Mouse (Mus musculus) skeletal muscle tissue, adult 2 months (tissue): ENCODE data around the gene Fcgr2b.

Experiments
- DNase-seq: peaks from one replicate; pipeline ENCODE4 v3.0.0-alpha.2; 2012; ENCODE audit warnings: low read depth, low spot score

Fcgr2b gene

DNA sequence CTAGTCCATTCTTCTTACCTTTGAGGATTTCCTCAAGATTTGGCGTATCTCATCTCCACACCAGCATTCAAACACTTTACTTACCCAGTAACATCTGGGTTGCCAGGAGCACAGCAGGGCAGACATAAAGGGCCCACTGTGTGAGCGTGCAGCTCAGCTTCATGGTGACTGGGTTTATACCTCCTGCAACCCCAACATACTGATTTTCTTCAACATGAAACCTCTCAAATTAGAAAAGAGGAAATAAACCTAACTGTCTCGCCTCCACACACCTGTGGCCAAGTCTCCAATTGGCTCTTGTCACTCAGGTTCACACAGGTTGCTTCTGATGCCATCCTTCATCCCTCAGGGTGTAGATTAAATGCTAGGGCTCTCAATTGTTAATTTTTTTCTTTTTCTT lies 49.0 kb downstream of the Fcgr2b start, which contains the start of gene Fcrla:
Gene Fcrla, minus strand, starts transcription at position 206 of the 400 bp plus-strand sequence.
- DNase-seq, result no peak

DNA sequence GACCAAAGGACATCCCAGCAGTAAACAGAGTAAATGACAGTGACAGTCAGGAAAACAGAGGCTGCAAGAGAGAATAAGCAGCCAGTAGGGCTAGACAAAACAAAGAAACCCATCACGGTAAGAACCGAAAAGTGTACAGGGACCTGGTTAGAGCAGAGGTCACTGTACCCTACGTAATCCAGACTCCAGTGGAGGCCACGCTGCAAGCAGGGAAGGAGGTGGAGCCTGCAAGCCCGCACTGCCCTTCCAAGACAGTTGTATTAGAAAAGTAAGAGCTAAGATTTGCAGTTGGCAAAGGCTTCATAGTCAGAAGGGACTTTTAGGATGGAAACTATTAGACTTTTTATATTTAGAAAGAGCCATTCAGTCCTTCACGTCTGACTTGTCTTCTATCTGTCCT lies 49.4 kb downstream of the Fcgr2b start:
- no peak for DNase-seq

DNA sequence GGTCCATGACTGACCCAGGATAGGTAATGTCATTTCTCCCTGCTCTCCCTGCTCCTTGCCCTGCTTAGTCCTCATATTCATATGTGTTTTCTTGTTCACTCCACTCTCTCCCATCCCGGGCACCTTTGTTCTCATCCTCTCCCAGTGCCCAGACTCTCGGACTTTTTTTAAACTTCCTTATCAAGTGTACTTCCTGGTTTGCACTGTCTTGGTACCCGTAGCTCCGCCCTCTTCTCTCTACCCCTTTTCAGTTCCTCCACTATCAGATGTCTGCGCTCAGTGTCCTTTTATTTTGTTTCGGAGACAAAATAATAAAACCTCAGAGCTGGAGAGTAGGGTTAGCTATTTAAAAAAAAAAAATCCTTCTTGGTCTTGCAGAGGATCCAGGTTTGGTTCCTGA lies 51.9 kb downstream of the Fcgr2b start:
- DNase-seq, result no peak

DNA sequence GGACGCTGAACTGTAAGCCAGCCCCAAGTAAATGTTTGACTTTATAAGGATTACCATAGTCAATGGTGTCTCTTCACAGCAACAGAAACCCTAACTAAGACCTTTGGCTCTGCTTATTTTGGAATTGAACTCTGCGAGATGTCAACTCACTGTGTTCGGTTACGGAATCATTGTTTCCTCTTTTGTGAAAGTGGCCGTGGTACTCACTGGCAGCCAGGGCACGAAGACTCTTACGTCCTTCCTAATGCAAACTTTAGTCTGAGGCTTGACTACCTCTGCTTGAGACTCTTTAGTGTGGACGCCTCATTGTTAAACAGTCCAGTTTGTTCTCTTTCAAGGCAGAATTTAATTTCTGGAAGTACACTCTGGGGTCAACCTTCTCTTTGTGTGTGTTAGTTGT lies 57.0 kb downstream of the Fcgr2b start:
- DNase-seq, result no peak

DNA sequence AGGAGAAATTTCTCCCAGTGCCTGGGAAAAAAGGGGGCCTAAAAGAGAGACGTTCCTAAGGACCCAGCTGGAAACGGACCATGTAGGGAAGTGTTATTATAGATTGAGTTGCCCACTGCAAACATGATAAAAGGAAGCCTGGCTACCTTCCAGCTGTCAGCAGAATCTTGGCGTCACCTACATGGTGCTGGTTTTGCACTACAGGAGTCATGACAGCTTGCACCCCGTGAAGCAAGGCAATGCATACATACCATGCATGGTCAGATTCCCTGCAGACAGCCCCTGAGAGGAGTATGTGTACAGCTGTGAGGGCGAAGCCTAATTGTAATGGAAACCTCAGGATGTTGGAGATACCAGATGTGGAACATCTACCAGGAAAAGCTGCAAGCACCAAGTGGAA lies 60.7 kb downstream of the Fcgr2b start:
- no peak for DNase-seq

DNA sequence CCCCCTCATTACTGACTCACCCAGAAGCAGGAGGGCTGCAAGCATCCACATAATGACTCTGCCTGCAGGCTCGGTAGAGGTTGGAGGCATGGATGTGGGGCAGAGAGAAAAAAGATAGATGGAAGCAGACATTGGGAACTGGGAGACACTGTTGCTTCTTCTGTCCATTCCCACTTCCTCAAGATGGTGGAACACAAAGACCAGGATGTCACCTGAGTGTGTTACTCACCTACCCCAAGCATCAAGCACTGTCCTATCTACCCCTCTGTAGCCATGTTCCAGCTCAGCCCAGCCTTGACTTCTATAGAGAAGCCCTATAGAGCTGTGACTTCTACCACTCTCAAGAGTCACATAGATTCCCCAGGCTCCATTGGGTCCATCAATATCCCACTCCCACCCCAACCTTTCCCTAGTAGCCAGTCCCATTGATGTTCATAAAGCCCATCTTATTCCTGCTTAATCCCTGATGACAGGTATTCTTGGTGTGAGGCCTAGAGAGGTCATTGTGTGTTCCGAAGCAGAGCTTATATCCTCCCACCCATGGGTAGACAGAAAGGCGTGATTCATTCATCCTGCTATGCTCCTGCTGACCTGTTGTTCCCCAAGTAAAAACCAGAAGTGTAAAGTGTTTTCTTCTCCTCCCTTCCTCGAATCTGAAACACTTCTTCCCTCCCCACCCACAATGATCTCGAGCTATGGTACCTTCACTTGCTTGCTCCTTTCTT lies 63.3 kb downstream of the Fcgr2b start, which contains the start of gene Fcrlb:
Gene Fcrlb, minus strand, starts transcription at position 51 of the 725 bp plus-strand sequence.
- no peak for DNase-seq

DNA sequence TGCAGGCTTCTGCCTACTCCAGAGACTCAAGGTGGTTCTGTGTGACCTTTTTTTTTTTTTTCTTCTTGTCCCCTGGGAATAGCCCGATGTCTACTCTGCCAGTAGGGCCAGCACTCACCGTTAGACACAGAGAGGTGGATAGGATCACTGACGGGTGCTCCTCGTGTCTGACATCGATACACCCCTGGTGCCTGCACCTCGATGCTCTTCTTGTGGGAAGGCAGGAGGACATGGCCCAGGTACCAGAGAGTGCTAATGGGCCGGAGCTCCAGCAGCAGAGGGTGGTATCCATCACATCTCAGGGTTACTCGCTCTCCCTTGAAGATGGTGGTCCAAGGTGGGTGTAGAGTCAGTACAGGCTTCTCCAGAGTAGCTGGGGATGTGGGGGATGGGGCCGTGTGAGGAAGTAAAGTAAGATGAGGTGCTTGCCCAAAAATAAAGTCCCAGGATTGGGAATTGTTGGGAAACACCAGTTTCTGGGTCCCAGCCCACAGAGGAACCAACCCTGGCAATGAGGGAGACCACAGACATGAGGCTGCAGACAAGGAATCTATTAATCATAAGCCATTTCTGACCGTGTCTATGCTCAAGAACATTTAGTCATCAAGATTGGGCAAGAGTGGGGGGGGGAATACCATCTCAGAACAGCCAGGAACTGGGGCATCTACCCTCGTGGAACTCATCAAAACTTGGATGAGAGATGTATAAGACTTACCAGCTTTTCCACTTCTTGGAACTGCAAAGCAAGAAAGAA lies 64.3 kb downstream of the Fcgr2b start:
- no peak for DNase-seq
